Mouse (Mus musculus) brown adipose tissue, adult 24 weeks (tissue): ENCODE measurements around the gene Tmem266. TPM values are rescaled to one million over a fixed set of nuclear protein-coding genes. Genes with fewer than 3 reads are reported as not detected.

Experiments
- H3K27ac ChIP-seq: fragments of 200-500 bp; replicated peaks from 2 replicates; pipeline ENCODE4 v1.5.1; 2012; ENCODE audit warnings: low read depth, mild to moderate bottlenecking, low read length
- H3K4me1 ChIP-seq: fragments of 200-500 bp; 2 replicates; pipeline ENCODE4 v1.6.1; 2012; ENCODE audit warnings: low read length, mixed read lengths; ENCODE audit not compliant: control insufficient read depth, insufficient read depth, insufficient read length
- H3K4me3 ChIP-seq: fragments of 200-500 bp; 2 replicates; pipeline ENCODE4 v1.5.1; 2012; ENCODE audit warnings: low read depth, mild to moderate bottlenecking, low read length, moderate library complexity; ENCODE audit not compliant: insufficient read depth
- polyA plus RNA-seq: library from polyadenylated mRNA; stranded (reverse); fragments of >200 nt; gene quantifications from 2 replicates; pipeline ENCODE4 v1.2.4, GENCODE M21; 2012; ENCODE audit not compliant: missing spikeins, insufficient read depth, insufficient read length

Tmem266 gene
- polyA plus RNA-seq, 1 experiment, result 1.5 TPM

DNA sequence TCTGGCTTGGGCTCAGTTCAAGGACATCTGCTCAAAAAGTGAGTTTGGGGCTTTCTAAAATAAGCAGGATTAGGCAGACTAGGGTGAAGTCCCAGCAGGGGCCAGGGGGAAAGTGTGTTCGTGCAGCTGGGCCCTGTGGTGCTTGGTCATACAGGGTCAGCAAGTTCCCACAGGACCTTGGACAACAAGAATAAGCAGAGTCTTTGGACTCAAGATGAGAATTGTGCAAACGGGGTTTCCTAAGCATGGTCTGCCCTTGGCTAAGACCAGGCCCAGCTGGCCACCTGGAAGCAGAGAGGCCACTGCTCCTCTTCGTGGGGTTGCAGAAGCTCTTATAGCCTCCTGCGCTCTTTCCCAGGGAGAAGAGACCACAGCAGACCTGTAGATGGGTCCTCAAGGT lies 77.5 kb downstream of the Tmem266 start:
- peak overlapping the region; percentile 87 for H3K27ac ChIP-seq
- H3K4me1 ChIP-seq, result peaks cover 18% of the 10 kb centered on the region
- H3K4me3 ChIP-seq, result no peak overlapping the region

GRCm38 (mm10) chr9:55404976-55405702 lies 78.4 kb downstream of the Tmem266 start:
- Histone ChIP-seq H3K4me1 (peaks cover 16% of the 10 kb centered on the region), H3K27ac (peak overlapping the region; percentile 81), H3K4me3 (no peak overlapping the region)

GRCm38 (mm10) chr9:55406773-55407172 lies 80.1 kb downstream of the Tmem266 start:
- H3K27ac ChIP-seq, result no peak overlapping the region

DNA sequence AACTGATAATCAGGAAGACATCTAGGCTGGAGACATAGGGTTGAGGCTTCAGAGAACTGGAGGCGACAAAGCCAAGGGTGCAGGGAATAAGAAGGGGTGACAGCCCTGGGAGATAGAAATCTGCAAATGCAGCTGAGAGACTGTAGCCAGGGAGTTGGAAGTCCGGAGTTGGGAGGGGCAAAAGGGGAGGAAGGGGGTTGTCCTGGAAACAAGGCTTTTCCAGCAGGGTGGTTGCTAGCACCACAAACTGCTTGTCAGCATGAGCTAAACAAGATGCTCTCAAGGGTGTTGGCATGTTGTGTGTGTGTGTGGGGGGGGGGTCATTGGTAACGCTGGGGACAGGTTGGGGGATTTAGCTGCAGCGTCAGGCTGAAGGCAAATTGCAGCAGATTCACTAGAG lies 82.1 kb downstream of the Tmem266 start:
- peaks cover 13% of the 10 kb centered on the region for H3K4me1 ChIP-seq
- H3K4me3 ChIP-seq, result peak overlapping the region; percentile 60; the same call in 1 of the 2 replicates
- peak overlapping the region; percentile 90 for H3K27ac ChIP-seq

More at GRCm38 (mm10) chr9:55406773-55407172, 80.1 kb downstream of the Tmem266 start:
- H3K4me1 ChIP-seq, result peaks cover 16% of the 10 kb centered on the region
- H3K4me3 ChIP-seq, result no peak overlapping the region

DNA sequence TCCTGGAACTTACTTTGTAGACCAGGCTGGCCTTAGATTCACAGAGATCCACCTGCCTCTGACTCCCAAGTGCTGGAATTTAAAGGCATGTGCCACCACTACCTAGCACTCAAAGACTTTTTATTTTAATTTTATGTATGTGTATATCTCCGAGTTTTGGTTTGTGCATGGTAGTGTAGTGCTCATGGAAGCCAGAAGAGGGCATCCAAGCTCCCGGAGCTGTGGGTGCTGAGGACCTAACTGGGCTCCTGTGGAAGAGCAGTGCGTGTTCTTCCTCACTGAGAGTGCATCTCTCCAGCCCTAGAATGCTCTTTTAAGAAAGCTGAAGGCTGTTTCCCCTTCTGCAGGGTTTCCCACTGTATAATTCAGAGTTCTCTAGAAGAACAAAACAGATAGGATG lies 83.1 kb downstream of the Tmem266 start:
- Histone ChIP-seq H3K4me1 (peaks cover 9% of the 10 kb centered on the region), H3K4me3 (peak overlapping the region; percentile 60), H3K27ac (peak overlapping the region; percentile 90)

DNA sequence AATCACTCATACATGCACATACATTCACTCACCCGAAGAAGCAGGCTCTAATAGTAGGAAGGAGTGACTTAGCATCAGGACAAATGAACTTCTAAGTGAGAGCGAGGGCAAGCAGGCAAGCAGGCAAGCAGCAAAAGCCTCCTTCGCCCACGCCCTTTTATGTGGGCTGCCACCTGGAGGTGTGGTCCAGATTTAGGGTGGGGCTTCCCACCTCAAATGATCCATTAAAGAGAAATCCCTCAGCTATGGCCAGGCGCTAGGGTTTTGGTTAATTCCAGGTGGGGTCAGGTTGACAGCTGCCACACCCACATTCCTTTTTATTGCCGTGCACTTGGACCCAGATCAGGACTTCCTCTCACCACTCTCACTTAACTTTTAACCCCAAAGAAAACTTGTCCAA lies 83.7 kb downstream of the Tmem266 start:
- H3K4me3 ChIP-seq, result peak overlapping the region; percentile 60
- H3K4me1 ChIP-seq, result peaks cover 6% of the 10 kb centered on the region; the same call in 1 of the 2 replicates
- peak overlapping the region; percentile 90 for H3K27ac ChIP-seq

GRCm38 (mm10) chr9:55411154-55411553 lies 84.4 kb downstream of the Tmem266 start:
- peak overlapping the region; percentile 24 for H3K4me3 ChIP-seq
- peak overlapping the region; percentile 50; the same call in 1 of the 2 replicates for H3K27ac ChIP-seq
- 0 out of 2 replicates have a peak, but pooled peaks cover 3% of the 10 kb centered on the region for H3K4me1 ChIP-seq

DNA sequence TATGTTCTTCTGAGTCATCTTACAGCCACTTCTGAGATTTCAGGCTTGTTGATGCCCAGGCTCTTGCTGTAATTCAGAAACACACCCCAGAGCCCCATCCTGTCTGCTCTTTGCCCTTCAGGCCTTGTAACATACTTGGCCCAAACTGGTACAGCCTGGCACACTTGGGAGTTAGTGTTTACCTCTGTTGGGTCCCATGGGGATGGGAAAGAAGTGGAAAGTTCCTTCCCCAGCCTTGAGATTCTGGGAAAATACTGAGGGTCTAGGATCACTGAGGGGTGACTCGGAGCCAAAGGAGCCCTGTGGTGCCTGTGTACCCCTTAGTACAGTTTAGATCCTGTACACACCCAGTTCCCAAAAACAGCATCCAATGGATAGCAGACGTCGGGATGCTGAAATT lies 95.1 kb downstream of the Tmem266 start:
- Histone ChIP-seq H3K4me3 (no peak overlapping the region), H3K4me1 (peaks cover 19% of the 10 kb centered on the region), H3K27ac (peak overlapping the region; percentile 92)

DNA sequence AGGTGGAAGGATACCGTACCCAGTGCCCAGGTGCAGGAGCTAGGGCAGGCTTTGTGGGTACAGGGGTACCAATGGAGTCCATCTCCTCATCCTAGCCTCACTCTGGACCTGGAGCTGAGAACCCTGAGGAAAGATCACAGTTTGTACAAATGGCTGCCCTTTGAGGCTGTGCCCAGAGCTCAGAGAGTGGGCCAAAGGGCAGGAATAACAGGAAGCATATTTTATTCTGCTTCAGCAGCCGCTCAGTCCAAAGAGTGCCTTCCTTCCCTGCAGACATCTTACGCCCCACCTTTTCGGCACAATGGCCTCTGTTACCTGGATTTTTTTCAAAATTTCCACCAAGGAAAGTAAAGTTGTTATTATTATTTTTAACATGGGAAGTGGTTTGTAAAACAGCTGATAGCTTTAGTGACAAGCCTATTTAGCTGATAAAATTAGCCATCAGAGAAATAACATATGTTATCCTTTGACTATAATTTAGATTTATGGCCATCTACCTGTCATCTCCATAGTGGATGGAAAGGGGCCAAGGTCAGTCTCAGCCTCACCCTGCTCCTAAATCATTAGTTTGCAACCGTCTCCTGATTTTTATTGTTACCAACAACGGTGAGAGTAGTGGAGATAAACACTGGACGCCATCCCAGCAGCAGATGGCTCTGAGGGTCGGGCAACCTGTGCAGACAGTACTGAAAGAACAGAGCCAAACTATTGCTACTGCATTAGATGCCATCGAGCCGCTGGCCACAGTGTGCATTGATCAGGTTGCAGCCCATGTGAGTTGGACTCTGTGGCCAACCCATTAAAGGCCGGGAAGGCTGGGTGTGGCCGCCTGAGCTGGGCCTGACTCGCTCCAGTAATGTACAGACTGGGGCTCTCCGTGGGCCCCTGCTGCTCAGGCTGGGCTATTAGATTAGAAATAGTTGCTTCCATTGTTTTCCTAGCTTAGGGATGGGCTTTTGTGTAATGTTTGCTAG lies 97.0 kb downstream of the Tmem266 start:
- Histone ChIP-seq H3K4me3 (no peak overlapping the region), H3K27ac (peak overlapping the region; percentile 96), H3K4me1 (peaks cover 19% of the 10 kb centered on the region)

DNA sequence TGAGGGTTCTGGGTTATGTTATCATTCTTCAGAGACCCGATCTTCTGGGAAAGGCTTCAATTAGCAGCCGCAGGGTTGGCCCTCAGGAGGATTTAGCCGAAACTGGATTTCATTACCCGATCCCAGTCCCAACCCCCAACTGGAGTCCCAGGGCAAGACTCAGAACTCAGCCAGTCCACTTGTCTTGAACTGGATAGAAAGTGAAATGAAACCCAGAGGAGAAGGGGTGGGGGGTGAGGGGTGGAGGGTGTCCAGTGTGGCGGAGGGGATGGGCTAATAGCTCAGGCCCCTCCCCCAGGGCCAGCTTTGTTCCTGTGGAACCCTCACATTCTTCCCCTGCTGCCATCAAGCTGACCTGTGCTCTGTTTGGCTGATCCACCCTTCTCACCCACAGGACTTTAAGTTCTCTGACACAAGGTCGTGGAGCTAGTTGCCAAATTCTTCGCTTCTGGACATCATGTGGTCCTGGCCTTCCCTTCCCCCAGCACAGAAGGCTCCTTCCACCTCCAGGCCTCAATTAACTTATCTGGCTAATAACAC lies 98.6 kb downstream of the Tmem266 start:
- Histone ChIP-seq H3K4me1 (peaks cover 19% of the 10 kb centered on the region), H3K4me3 (no peak overlapping the region), H3K27ac (peak overlapping the region; percentile 98)

- H3K27ac ChIP-seq, result no peak overlapping the region
- H3K4me1 ChIP-seq, result peaks cover 9% of the 10 kb centered on the region; the same call in 1 of the 2 replicates
- no peak overlapping the region for H3K4me3 ChIP-seq
These were observed 102.7 kb downstream of the Tmem266 start for GRCm38 (mm10) chr9:55429242-55429975.

DNA sequence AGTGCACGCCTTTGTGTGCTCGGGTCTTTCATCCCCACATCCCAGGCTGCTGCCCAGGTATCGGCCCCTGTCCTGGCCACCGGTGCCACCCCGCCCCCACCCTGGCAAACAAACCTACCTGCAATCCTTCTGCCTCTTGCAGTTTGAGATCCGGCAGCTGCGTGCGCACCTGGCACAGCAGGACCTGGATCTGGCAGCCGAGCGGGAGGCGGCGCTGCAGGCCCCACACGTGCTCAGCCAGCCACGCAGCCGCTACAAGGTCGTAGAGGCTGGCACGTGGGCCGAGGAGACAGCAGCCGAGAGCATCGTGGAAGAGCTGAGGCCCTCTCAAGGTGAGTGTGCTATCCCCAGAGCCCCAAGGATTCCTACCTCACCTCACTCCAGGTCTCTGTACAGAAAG lies 103.4 kb downstream of the Tmem266 start:
- H3K4me1 ChIP-seq, result peaks cover 9% of the 10 kb centered on the region; the same call in 1 of the 2 replicates
- no peak overlapping the region for H3K4me3 ChIP-seq
- H3K27ac ChIP-seq, result no peak overlapping the region

GRCm38 (mm10) chr9:55432306-55433289 lies 105.9 kb downstream of the Tmem266 start:
- H3K4me3 ChIP-seq, result no peak overlapping the region
- no peak overlapping the region for H3K27ac ChIP-seq
- no peaks in the 10 kb centered on the region for H3K4me1 ChIP-seq
